Mouse (Mus musculus) hindbrain, embryonic 11.5 days (tissue): ENCODE results near the gene Epo. TPM values are rescaled to one million over a fixed set of nuclear protein-coding genes. Genes with fewer than 3 reads are reported as not detected.

Experiments used
- ATAC-seq: fragments of 200-750 bp; cut with Nextera tagmentation; 2 replicates; pipeline ENCODE4 v1.8.0; 2017; ENCODE audit warnings: mild to moderate bottlenecking, moderate TSS enrichment, moderate library complexity; ENCODE audit not compliant: low FRiP score
- DNase-seq: peaks from one replicate; pipeline ENCODE4 v3.0.0-alpha.2; 2015; ENCODE audit warnings: low spot score
- H3K27ac ChIP-seq: fragments of 300-500 bp; sonication (generic); 2 replicates; pipeline ENCODE4 v1.5.1; 2014; ENCODE audit warnings: mild to moderate bottlenecking, low read depth, low read length
- H3K27me3 ChIP-seq: fragments of 300-500 bp; sonication (generic); 2 replicates; pipeline ENCODE4 v1.6.1; 2014; ENCODE audit warnings: mild to moderate bottlenecking, low read length, moderate library complexity, mixed read lengths; ENCODE audit not compliant: control insufficient read depth, insufficient read depth
- H3K36me3 ChIP-seq: fragments of 300-500 bp; sonication (generic); 2 replicates; pipeline ENCODE4 v1.6.1; 2014; ENCODE audit warnings: mild to moderate bottlenecking, low read length, moderate library complexity, mixed read lengths; ENCODE audit not compliant: control insufficient read depth, insufficient read depth
- H3K4me1 ChIP-seq: fragments of 300-500 bp; sonication (generic); replicated peaks from 2 replicates; pipeline ENCODE4 v1.6.1; 2014; ENCODE audit warnings: low read length, mixed read lengths; ENCODE audit not compliant: control insufficient read depth, insufficient read depth
- H3K4me2 ChIP-seq: fragments of 300-500 bp; sonication (generic); replicated peaks from 2 replicates; pipeline ENCODE4 v1.6.1; 2014; ENCODE audit warnings: mild to moderate bottlenecking, low read depth, low read length
- H3K4me3 ChIP-seq: fragments of 300-500 bp; sonication (generic); 2 replicates; pipeline ENCODE4 v1.5.1; 2014; ENCODE audit warnings: low read depth, low read length
- H3K9ac ChIP-seq: fragments of 300-500 bp; sonication (generic); 2 replicates; pipeline ENCODE4 v1.6.1; 2014; ENCODE audit warnings: low read depth, low read length
- H3K9me3 ChIP-seq: fragments of 300-500 bp; sonication (generic); 2 replicates; pipeline ENCODE4 v1.6.1; 2016; ENCODE audit warnings: low read length; ENCODE audit not compliant: control insufficient read depth
- WGBS: fragments of 180-500 bp; shearing (Covaris S2); extraction: QIAGEN DNeasy Blood & Tissue Kit; methylation state at CpG from one replicate; pipeline ENCODE4 v1.1.7; 2014; 5-methylcytosine and 5-hydroxymethylcytosine counted together
- polyA plus RNA-seq: library from polyadenylated mRNA; unstranded; fragments of >200 nt; fragmentation: Nextera tagmentation; extraction: Ambion mirVana; gene quantifications from 2 replicates; pipeline ENCODE4 v1.2.1, GENCODE M21; 2014

Epo gene
- polyA plus RNA-seq, 1 experiment from 2014 or later, result 1.1 TPM

DNA sequence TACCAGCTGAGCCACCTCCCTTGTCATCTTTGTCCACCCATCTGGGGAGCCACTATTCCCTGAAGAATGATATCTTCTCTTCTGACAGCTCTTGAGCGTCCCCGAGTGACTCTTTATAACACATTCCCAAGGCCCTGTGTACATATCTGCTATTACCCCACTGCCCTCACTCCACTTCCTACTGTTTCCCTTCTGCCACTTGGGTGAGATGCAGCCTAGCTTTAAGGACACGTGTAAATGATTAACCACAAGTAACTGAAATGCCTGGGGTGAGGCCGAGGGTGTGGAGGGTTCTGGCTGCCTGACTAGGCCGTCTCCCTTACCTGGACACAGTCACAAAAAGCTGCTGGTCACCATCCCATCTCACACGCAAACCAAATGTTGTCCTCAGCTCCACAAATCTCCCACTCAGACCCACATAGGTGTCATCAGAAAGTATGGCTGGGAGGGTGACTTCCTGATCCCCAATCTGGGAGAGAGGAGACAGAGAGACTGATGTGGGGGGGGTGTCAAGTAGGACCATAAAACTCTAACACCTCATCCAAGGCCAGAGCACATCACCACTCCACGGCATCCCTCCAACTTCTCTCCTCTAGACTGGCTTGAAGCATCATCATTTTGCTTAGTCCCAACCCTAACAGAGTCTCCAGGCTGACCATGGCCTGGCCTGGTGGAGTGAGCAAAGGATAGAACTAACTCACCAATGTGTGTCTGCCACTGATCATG lies 77.0 kb downstream of the Epo start:
- H3K9ac ChIP-seq, result no peak overlapping the region
- H3K4me3 ChIP-seq, result no peak overlapping the region
- 60% methylated on average over 7 of the region's 7 CpGs for WGBS

DNA sequence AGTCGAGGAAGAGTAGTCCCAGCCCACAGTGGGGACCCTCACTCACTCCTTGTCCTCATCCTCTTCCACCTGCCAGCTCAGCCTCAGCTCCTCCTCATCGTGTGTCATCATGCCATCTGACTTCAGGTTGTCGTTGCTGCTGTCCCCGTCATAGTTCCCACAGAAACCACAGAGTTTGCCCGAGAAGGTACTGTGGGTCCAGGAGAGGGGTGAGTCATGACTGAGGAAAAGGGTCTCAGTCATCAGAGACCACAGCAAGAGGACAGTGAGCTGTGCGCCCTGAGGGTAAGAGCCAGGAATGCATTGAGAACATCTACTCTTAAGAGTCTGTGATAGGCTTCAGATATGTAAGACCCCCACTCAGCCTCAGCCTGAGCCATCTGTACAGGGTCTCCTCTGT lies 77.8 kb downstream of the Epo start:
- Histone ChIP-seq H3K9ac (no peak overlapping the region), H3K36me3 (no peaks in the 10 kb centered on the region), H3K4me2 (no peak overlapping the region), H3K4me3 (no peak overlapping the region), H3K27me3 (no peaks in the 10 kb centered on the region), H3K9me3 (no peaks in the 10 kb centered on the region), H3K27ac (no peak overlapping the region), H3K4me1 (no peaks in the 10 kb centered on the region)
- WGBS, result 86% methylated on average over 6 of the region's 6 CpGs
- ATAC-seq, result no peak
- no peak for DNase-seq

More for the DNA sequence above, 77.0 kb downstream of the Epo start:
- Histone ChIP-seq H3K27me3 (no peaks in the 10 kb centered on the region), H3K27ac (no peak overlapping the region), H3K36me3 (no peaks in the 10 kb centered on the region), H3K4me2 (no peak overlapping the region), H3K4me1 (no peaks in the 10 kb centered on the region), H3K9me3 (no peaks in the 10 kb centered on the region)
- DNase-seq, result no peak
- ATAC-seq, result no peak

DNA sequence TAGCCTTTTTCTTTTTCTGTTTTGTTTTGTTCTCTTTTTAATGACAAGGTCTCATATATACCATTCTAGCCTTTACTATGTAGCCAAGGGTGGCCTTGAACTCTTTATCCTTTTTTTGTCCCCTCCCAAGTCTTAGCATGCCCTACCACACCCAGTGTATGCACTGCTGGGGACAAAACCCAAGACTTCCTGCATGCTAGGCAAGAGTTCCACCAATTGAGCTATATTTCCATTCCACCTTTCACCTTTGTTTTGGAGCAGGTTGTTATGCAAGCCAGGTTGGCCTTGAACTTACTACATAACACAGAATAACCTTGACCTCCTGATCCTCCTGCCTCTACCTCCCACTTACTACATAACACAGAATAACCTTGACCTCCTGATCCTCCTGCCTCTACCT lies 87.5 kb downstream of the Epo start:
- DNase-seq (no peak), ATAC-seq (no peak)
- Histone ChIP-seq H3K4me3 (no peak overlapping the region), H3K9ac (no peak overlapping the region), H3K36me3 (no peaks in the 10 kb centered on the region), H3K27ac (no peak overlapping the region), H3K9me3 (no peaks in the 10 kb centered on the region), H3K4me2 (no peak overlapping the region), H3K4me1 (no peaks in the 10 kb centered on the region), H3K27me3 (no peaks in the 10 kb centered on the region)

DNA sequence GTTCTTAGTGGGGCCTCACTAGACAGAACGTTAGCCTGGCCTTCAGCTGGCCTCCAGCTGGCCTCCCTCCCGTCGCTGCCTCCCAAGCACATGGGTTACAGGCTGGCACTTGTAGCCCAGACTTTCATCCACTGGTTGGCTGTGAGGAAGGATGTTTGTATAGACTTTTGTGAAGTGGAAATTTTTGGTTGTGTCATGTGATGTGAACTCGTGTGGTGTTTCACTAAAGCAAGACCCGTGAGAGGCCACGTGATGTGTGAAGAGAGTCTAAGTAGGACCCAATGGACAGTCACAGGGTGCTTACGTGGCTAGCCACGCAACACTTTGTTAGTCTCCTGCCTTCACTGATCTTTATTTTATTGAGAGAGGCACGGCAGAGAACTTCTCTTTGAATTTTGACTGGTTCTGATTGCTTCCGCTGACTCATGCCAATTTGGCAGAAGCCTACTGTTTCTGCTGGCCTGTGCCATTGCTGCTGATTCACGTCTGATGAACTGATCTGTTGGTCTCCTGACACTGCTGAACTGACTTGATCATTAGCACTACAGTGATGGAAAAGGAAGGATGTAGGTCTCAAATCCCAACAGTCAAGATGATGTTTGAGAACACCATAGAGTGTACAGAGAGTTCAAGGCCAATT lies 92.7 kb downstream of the Epo start:
- DNase-seq (no peak), ATAC-seq (no peak)
- Histone ChIP-seq H3K9ac (no peak overlapping the region), H3K27me3 (no peaks in the 10 kb centered on the region), H3K4me3 (no peak overlapping the region), H3K4me2 (no peak overlapping the region), H3K9me3 (no peaks in the 10 kb centered on the region), H3K36me3 (no peaks in the 10 kb centered on the region), H3K27ac (no peak overlapping the region), H3K4me1 (no peaks in the 10 kb centered on the region)
- 89% methylated on average over 11 of the region's 11 CpGs for WGBS

DNA sequence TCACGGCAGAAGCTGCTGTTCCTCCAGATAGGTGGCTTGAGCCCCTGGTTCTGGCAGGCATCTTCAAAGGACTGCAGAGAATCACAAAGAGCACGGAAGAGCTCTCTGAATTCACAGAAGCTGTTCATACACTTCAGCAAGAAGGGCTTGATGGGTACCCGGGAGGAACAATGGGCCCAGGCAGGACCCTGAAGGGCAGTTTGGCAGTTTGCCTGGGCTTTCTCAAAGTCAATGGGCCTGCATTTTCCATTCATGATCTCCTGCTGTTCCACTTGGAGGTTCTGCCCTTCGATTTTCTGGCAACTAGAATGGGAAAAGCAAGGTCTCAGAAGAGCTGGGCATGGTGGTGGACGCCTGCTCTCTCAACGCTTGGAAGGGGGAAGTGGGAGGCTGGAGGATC lies 99.2 kb downstream of the Epo start:
- Histone ChIP-seq H3K4me2 (no peak overlapping the region), H3K27me3 (no peaks in the 10 kb centered on the region), H3K27ac (no peak overlapping the region), H3K36me3 (no peaks in the 10 kb centered on the region), H3K4me1 (no peaks in the 10 kb centered on the region), H3K9ac (no peak overlapping the region), H3K4me3 (no peak overlapping the region), H3K9me3 (no peaks in the 10 kb centered on the region)
- ATAC-seq, result no peak
- WGBS, result 61% methylated on average over 6 of the region's 6 CpGs
- DNase-seq, result no peak

Other genes starting within 250 kb of the Epo start
- 6.2 and 8.1 TPM in 2 replicates for gene Ache, start 245.7 kb downstream of the Epo start, polyA plus RNA-seq
- 8.6 and 9.0 TPM in 2 replicates for gene Ufsp1, start 238.6 kb downstream of the Epo start, polyA plus RNA-seq
- 138 and 140 TPM in 2 replicates for gene Srrt, start 225.6 kb downstream of the Epo start, polyA plus RNA-seq
- 27.4 and 28.6 TPM in 2 replicates for gene Trip6, start 218.8 kb downstream of the Epo start, polyA plus RNA-seq
- gene Slc12a9, start 199.6 kb downstream of the Epo start, polyA plus RNA-seq, result 7.1 and 7.5 TPM in 2 replicates
- 21.0 and 21.3 TPM in 2 replicates for gene Ephb4, start 183.1 kb downstream of the Epo start, polyA plus RNA-seq
- 0.04 and 0.06 TPM in 2 replicates for gene Zan, start 56.2 kb downstream of the Epo start, polyA plus RNA-seq
- gene Pop7, start 30.7 kb downstream of the Epo start, polyA plus RNA-seq, result 55.2 and 60.6 TPM in 2 replicates
- gene Gigyf1, start 14.7 kb downstream of the Epo start, polyA plus RNA-seq, result 10.6 and 15.4 TPM in 2 replicates
- 475 and 483 TPM in 2 replicates for gene Gnb2, start 268 bp upstream of the Epo start, polyA plus RNA-seq
- 45.4 and 47.6 TPM in 2 replicates for gene Actl6b, start 20.3 kb upstream of the Epo start, polyA plus RNA-seq
- 2.5 and 2.7 TPM in 2 replicates for gene Tfr2, start 36.6 kb upstream of the Epo start, polyA plus RNA-seq
- 22.6 and 22.9 TPM in 2 replicates for gene Mospd3, start 67.8 kb upstream of the Epo start, polyA plus RNA-seq
- 67.0 and 87.3 TPM in 2 replicates for gene Pcolce, start 80.5 kb upstream of the Epo start, polyA plus RNA-seq
- gene Fbxo24, start 95.8 kb upstream of the Epo start, polyA plus RNA-seq, result 0.15 and 0.27 TPM in 2 replicates
- 25.9 and 28.5 TPM in 2 replicates for gene Lrch4, start 95.9 kb upstream of the Epo start, polyA plus RNA-seq
- 5.0 and 6.3 TPM in 2 replicates for gene Gm20605, start 95.9 kb upstream of the Epo start, polyA plus RNA-seq
- gene Sap25, start 108.1 kb upstream of the Epo start, polyA plus RNA-seq, result 7.1 TPM in 2 replicates
- gene Irs3, start 112.5 kb upstream of the Epo start, polyA plus RNA-seq, result 0.22 and 0.38 TPM in 2 replicates
- 13.7 TPM in 2 replicates for gene Agfg2, start 151.5 kb upstream of the Epo start, polyA plus RNA-seq
- 2.9 and 5.3 TPM in 2 replicates for gene Nyap1, start 208.4 kb upstream of the Epo start, polyA plus RNA-seq
- gene Tsc22d4, start 212.5 kb upstream of the Epo start, polyA plus RNA-seq, result 56.4 and 64.0 TPM in 2 replicates
- 64.9 and 78.4 TPM in 2 replicates for gene Ppp1r35, start 245.6 kb upstream of the Epo start, polyA plus RNA-seq